In the genomic region with DNA sequence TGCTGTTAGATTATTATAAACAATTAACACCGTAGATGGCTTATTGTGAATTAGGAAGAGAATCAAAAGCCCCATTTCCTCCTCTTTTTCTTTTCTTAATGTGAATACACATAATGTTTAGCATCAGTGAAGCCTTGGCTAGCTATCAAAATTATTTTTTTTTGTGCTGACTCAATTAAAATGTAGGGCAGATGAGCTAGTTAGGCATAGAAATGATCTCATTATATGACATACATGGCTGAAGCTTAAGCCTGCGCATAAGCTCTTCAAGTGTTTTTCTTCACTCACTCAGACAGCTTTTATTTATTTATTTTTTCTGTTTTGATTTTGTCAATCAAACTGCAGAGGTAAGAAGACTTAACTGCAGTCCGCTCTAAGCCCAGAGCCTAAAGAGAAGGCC, we compare ENCODE assay signal across 21 mouse cellular contexts.
DNase-seq lines count a peak whose midpoint lies in the region; ATAC-seq lines count a peak whose summit lies in the region.
"Had no signal": no experiment of that assay in that cellular context is flagged by ENCODE, and none has a peak within 500 bp of the region (broad histone marks: within the 10 kb centered on the region; RNA-seq: fewer than 3 reads in every experiment).

No protein-coding gene starts in this region.

- WGBS in hindbrain, embryonic 16.5 days, result 74% methylated on average over 3 of the region's 3 CpGs
- WGBS in hindbrain, embryonic 12.5 days, result 88% methylated on average over 3 of the region's 3 CpGs
- 85% methylated on average over 3 of the region's 3 CpGs for WGBS in midbrain, embryonic 14.5 days
- WGBS in midbrain, embryonic 13.5 days, result 76% methylated on average over 3 of the region's 3 CpGs
- 47% methylated on average over 3 of the region's 3 CpGs for WGBS in forebrain, embryonic 16.5 days
- WGBS in neural tube, embryonic 15.5 days, result 59% methylated on average over 3 of the region's 3 CpGs

- intact Hi-C loops in gastrocnemius, postnatal 14 days (cut with DNase I; ENCODE audit: low total_unique reads), result no loop called here

- no peaks in the 10 kb centered on the region for H3K9me3 ChIP-seq in hindbrain, embryonic 16.5 days (ENCODE audit: control insufficient read depth, low read length)
- H3K9me3 ChIP-seq in hindbrain, embryonic 12.5 days (replicated peaks), result no peaks in the 10 kb centered on the region
- no peaks in the 10 kb centered on the region for H3K9me3 ChIP-seq in midbrain, embryonic 14.5 days (ENCODE audit: control insufficient read depth, low read length)
- no peaks in the 10 kb centered on the region for H3K9me3 ChIP-seq in midbrain, embryonic 13.5 days
- no peaks in the 10 kb centered on the region for H3K9me3 ChIP-seq in forebrain, embryonic 16.5 days (ENCODE audit: control insufficient read depth, low read length)
- no peaks in the 10 kb centered on the region for H3K9me3 ChIP-seq in neural tube, embryonic 15.5 days (replicated peaks)
- H3K9me3 ChIP-seq: embryonic facial prominence, embryonic 12.5 days; heart, embryonic 10.5 days; limb, embryonic 15.5 days had no signal

- no peak overlapping the region for H3K27ac ChIP-seq in hindbrain, embryonic 16.5 days (ENCODE audit: low read depth, low read length)
- H3K27ac ChIP-seq in hindbrain, embryonic 12.5 days, result no peak overlapping the region
- H3K27ac ChIP-seq in midbrain, embryonic 14.5 days (replicated peaks; ENCODE audit: low read depth, low read length), result no peak overlapping the region
- no peak overlapping the region for H3K27ac ChIP-seq in midbrain, embryonic 13.5 days
- H3K27ac ChIP-seq in forebrain, embryonic 16.5 days (ENCODE audit: low read length), result peak overlapping the region; percentile 73
- H3K27ac ChIP-seq in neural tube, embryonic 15.5 days (replicated peaks), result no peak overlapping the region
- H3K27ac ChIP-seq: embryonic facial prominence, embryonic 12.5 days; heart, embryonic 10.5 days; limb, embryonic 15.5 days; liver, embryonic 14.5 days; macrophage; stomach, postnatal 0 days had no signal

- DNase-seq in midbrain, embryonic 14.5 days, result peak; percentile 21
- no peak for DNase-seq in gastrocnemius, postnatal 14 days
- DNase-seq: cerebellum, adult 2 months; cerebellum, postnatal 25 days; kidney, postnatal 25 days; right cerebral cortex, postnatal 14 days; thymus, adult 2 months; thymus, postnatal 4 days had no signal

- no peaks in the 10 kb centered on the region for H3K27me3 ChIP-seq in hindbrain, embryonic 16.5 days (replicated peaks; ENCODE audit: control insufficient read depth, insufficient read depth, low read length)
- no peaks in the 10 kb centered on the region for H3K27me3 ChIP-seq in hindbrain, embryonic 12.5 days
- H3K27me3 ChIP-seq in midbrain, embryonic 14.5 days (ENCODE audit: control insufficient read depth, insufficient read depth, low read length), result no peaks in the 10 kb centered on the region
- H3K27me3 ChIP-seq in midbrain, embryonic 13.5 days, result no peaks in the 10 kb centered on the region
- H3K27me3 ChIP-seq in forebrain, embryonic 16.5 days (replicated peaks; ENCODE audit: control insufficient read depth, insufficient read depth, low read length), result no peaks in the 10 kb centered on the region
- no peaks in the 10 kb centered on the region for H3K27me3 ChIP-seq in neural tube, embryonic 15.5 days (replicated peaks)
- H3K27me3 ChIP-seq: embryonic facial prominence, embryonic 12.5 days; limb, embryonic 15.5 days had no signal

- no peaks in the 10 kb centered on the region for H3K36me3 ChIP-seq in hindbrain, embryonic 16.5 days (ENCODE audit: control insufficient read depth, insufficient read depth, low read length)
- no peaks in the 10 kb centered on the region for H3K36me3 ChIP-seq in hindbrain, embryonic 12.5 days
- no peaks in the 10 kb centered on the region for H3K36me3 ChIP-seq in midbrain, embryonic 14.5 days (ENCODE audit: control insufficient read depth, insufficient read depth, low read length)
- no peaks in the 10 kb centered on the region for H3K36me3 ChIP-seq in midbrain, embryonic 13.5 days
- no peaks in the 10 kb centered on the region for H3K36me3 ChIP-seq in forebrain, embryonic 16.5 days (ENCODE audit: control insufficient read depth, insufficient read depth)
- no peaks in the 10 kb centered on the region for H3K36me3 ChIP-seq in neural tube, embryonic 15.5 days
- H3K36me3 ChIP-seq: embryonic facial prominence, embryonic 12.5 days; heart, embryonic 10.5 days; limb, embryonic 15.5 days had no signal

- 0 out of 2 replicates have a peak, but pooled peaks have one; percentile 48 for ATAC-seq in hindbrain, embryonic 16.5 days
- ATAC-seq in hindbrain, embryonic 12.5 days (ENCODE audit: low FRiP score), result no peak
- no peak for ATAC-seq in midbrain, embryonic 14.5 days (ENCODE audit: low FRiP score, low TSS enrichment)
- no peak for ATAC-seq in midbrain, embryonic 13.5 days
- peak; percentile 85 for ATAC-seq in forebrain, embryonic 16.5 days
- ATAC-seq in neural tube, embryonic 15.5 days (ENCODE audit: low FRiP score), result peak; percentile 66
- ATAC-seq: activated CD4-positive, CD25-positive, alpha-beta regulatory T cell, adult 4 months; intestine, postnatal 0 days had no signal

- H3K9ac ChIP-seq in hindbrain, embryonic 16.5 days (ENCODE audit: low read depth, low read length), result no peak overlapping the region
- H3K9ac ChIP-seq in hindbrain, embryonic 12.5 days, result no peak overlapping the region
- no peak overlapping the region for H3K9ac ChIP-seq in midbrain, embryonic 14.5 days (replicated peaks; ENCODE audit: low read length)
- H3K9ac ChIP-seq in midbrain, embryonic 13.5 days (replicated peaks), result no peak overlapping the region
- no peak overlapping the region for H3K9ac ChIP-seq in forebrain, embryonic 16.5 days (replicated peaks; ENCODE audit: low read depth, low read length)
- no peak overlapping the region for H3K9ac ChIP-seq in neural tube, embryonic 15.5 days (replicated peaks)
- H3K9ac ChIP-seq: embryonic facial prominence, embryonic 12.5 days; limb, embryonic 15.5 days; liver, embryonic 14.5 days had no signal

- H3K4me1 ChIP-seq in hindbrain, embryonic 16.5 days (ENCODE audit: control insufficient read depth, insufficient read depth, low read depth, low read length), result peaks cover 7% of the 10 kb centered on the region
- no peaks in the 10 kb centered on the region for H3K4me1 ChIP-seq in hindbrain, embryonic 12.5 days
- H3K4me1 ChIP-seq in midbrain, embryonic 14.5 days (ENCODE audit: control insufficient read depth, insufficient read depth, low read length), result no peaks in the 10 kb centered on the region
- peaks cover 10% of the 10 kb centered on the region; the same call in 1 of the 2 replicates for H3K4me1 ChIP-seq in midbrain, embryonic 13.5 days (replicated peaks)
- peaks cover 14% of the 10 kb centered on the region for H3K4me1 ChIP-seq in forebrain, embryonic 16.5 days (replicated peaks; ENCODE audit: control insufficient read depth, insufficient read depth, low read length)
- peaks cover 14% of the 10 kb centered on the region for H3K4me1 ChIP-seq in neural tube, embryonic 15.5 days
- H3K4me1 ChIP-seq: embryonic facial prominence, embryonic 12.5 days; limb, embryonic 15.5 days had no signal

- H3K4me2 ChIP-seq in hindbrain, embryonic 16.5 days (ENCODE audit: low read length), result no peak overlapping the region
- no peak overlapping the region for H3K4me2 ChIP-seq in hindbrain, embryonic 12.5 days (replicated peaks)
- H3K4me2 ChIP-seq in midbrain, embryonic 14.5 days (ENCODE audit: low read length), result no peak overlapping the region
- no peak overlapping the region for H3K4me2 ChIP-seq in midbrain, embryonic 13.5 days (replicated peaks)
- H3K4me2 ChIP-seq in forebrain, embryonic 16.5 days (ENCODE audit: low read length), result no peak overlapping the region
- no peak overlapping the region for H3K4me2 ChIP-seq in neural tube, embryonic 15.5 days
- H3K4me2 ChIP-seq: embryonic facial prominence, embryonic 12.5 days; limb, embryonic 15.5 days had no signal

- no peak overlapping the region for H3K4me3 ChIP-seq in hindbrain, embryonic 16.5 days (ENCODE audit: low read length)
- H3K4me3 ChIP-seq in hindbrain, embryonic 12.5 days, result no peak overlapping the region
- no peak overlapping the region for H3K4me3 ChIP-seq in midbrain, embryonic 14.5 days (replicated peaks; ENCODE audit: low read depth, low read length)
- H3K4me3 ChIP-seq in midbrain, embryonic 13.5 days (replicated peaks), result no peak overlapping the region
- H3K4me3 ChIP-seq in forebrain, embryonic 16.5 days (replicated peaks; ENCODE audit: low read length), result no peak overlapping the region
- H3K4me3 ChIP-seq in neural tube, embryonic 15.5 days (replicated peaks), result no peak overlapping the region
- H3K4me3 ChIP-seq: embryonic facial prominence, embryonic 12.5 days; heart, embryonic 10.5 days; limb, embryonic 15.5 days had no signal

Comparison
In these comparisons a context has a peak if more than half of its experiments do, and no peak if none do; other contexts are left out.
1. ATAC-seq: peak in hindbrain, embryonic 16.5 days (single experiment), forebrain, embryonic 16.5 days (single experiment) and neural tube, embryonic 15.5 days (single experiment); none in hindbrain, embryonic 12.5 days (single experiment), midbrain, embryonic 14.5 days (single experiment) and midbrain, embryonic 13.5 days (single experiment).